Mouse (Mus musculus) liver, adult (tissue): ENCODE measurements around the gene Cisd3.
A peak's percentile ranks its signal among the peaks of the same experiment; 100 is the strongest.

Experiments
- GATA4 ChIP-seq: IDR thresholded peaks from 2 replicates; pipeline ENCODE4 v1.6.1; 2014; ENCODE audit warnings: mild to moderate bottlenecking, low read length; ENCODE audit not compliant: insufficient replicate concordance

Gene Cisd3

DNA sequence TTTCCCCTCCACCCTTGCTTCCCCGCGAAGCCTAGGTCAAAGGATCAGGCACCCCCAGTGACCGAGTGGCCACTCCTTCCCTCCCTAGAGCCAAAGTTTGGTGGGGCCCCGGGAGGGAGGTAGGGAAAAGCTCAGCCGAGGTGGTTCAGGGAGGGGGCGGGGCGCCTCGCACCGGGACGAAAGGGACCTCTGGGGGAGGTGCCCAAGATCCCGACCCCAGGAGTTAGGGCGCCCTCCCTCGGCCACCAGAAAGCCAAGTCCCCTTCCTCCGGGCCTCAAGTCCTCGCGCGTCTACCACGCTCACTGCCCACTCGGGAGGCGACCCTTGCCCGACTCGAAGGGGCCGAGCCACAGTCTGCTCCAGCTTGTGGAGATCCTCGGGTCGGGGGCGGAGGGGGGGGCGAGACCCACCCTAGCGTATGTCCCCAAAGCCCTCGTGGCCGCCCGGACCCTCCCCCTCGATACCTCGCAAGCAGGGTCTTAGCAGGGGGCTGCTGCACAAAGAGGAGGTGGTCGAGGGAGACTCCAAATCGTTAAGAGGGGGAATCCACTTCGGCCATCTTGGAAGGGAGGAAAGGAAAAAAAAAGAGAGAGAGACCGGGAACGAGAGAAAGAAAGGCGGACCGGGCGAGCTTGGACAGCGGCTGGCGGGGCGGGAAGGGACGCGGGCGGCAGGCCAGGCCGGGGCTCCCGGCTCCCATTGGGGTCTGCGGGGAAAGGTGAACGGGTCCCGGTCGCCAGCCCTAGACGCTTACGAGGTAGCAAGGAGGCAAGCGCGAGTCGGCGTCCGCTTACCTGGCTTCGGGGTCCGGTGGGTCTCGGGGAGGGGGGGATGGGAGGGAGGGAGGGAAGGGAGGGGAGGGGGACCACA lies 13.3 kb downstream of the Cisd3 start:
- TF ChIP-seq GATA4 = no peak

- no peak for TF ChIP-seq GATA4
Observed at GRCm38 (mm10) chr11:97699626-97700002, 14.0 kb downstream of the Cisd3 start.

DNA sequence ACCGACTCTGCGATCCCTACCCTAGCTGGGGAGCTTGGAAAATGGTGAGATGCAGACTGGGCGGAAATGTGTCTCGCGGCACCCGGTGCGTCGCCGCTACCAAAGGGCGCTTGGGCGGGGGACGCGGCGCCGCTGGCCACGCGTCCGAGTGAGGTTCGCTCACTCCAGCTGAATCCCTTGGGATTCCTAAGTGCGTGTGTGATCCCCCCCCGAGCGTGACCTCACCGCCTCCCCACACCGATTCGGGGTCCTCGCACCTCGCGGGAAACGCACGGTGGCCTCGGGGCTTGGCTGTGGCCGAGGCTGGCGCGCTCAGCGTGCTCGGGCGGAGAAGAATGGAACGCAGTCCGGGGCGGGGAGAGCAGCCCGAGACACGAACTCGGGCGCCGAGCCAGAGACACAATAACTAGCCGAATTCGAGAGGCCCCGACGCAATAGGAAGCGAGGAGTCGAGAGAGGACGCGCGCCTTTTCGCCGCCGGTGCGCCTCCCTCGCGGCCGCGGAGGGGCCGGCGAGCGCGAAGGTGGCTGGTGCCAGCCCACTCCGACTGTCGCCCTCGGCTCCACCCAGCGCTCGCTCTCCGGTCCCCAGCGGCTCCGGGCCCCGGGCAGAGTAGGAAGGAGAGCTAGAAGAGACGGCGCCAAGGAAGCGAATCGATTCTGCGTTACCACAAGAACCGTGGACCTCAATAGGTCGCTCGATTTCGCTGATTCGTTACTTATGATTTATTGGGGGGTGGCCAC lies 14.5 kb downstream of the Cisd3 start, which contains the start of gene Pcgf2:
TSS of gene Pcgf2 (minus strand) at position 495 of the 743 bp plus-strand sequence.
- TF ChIP-seq GATA4 = no peak

- no peak; the same call in 1 of the 2 replicates for TF ChIP-seq GATA4
Observed at GRCm38 (mm10) chr11:97700746-97701580, 15.3 kb downstream of the Cisd3 start.

DNA sequence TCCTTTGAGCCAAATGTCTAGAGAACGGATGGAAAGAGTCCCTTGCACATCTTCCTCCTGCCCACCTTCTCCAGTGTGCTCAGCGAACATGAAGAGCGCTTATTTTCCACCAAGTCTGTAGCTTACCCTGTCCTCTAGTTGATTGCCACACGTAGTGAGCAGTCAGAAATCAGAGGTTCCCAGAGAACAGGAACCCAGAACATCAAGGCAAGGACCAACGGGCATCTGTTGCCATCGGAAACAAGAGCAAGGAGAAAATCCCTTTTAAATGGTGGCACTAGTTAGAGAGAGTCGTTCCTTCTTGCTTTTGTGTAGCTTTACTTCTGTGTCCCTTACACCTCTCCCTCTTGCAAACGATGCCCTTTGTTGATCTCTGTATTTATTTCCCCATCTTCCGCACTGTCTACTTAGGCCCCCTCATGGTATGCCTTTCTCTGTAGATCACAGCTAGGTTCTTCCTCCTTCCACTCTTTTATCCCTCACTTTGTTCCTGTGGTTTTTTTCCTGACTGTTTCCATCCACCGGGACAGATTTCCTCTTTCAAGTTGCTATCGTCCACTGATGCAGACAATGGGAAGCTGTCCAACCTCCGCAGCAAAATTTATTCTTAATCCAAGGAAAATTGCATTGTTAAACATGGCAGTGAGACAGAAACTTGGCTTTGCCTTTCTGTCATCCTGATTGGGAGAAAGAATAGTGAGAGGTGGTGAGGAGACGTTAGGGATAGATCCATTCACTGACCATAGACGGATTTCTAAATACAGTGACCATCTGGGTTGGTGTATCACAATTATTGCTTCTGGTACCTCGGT lies 16.2 kb downstream of the Cisd3 start:
- no peak for TF ChIP-seq GATA4

- TF ChIP-seq GATA4 = no peak
Observed at GRCm38 (mm10) chr11:97702393-97702745, 16.7 kb downstream of the Cisd3 start.

GRCm38 (mm10) chr11:97703039-97703826 lies 17.6 kb downstream of the Cisd3 start, which contains the start of gene Psmb3:
Gene Psmb3 (plus strand): TSS chr11:97703399.
- TF ChIP-seq GATA4 = peak; percentile 22; the same call in 1 of the 2 replicates

- no peak for TF ChIP-seq GATA4
Observed at GRCm38 (mm10) chr11:97711200-97711900, 25.7 kb downstream of the Cisd3 start.

GRCm38 (mm10) chr11:97712286-97712685 lies 26.7 kb downstream of the Cisd3 start:
- no peak for TF ChIP-seq GATA4

- TF ChIP-seq GATA4 = no peak
Observed at GRCm38 (mm10) chr11:97713896-97714295, 28.3 kb downstream of the Cisd3 start.

DNA sequence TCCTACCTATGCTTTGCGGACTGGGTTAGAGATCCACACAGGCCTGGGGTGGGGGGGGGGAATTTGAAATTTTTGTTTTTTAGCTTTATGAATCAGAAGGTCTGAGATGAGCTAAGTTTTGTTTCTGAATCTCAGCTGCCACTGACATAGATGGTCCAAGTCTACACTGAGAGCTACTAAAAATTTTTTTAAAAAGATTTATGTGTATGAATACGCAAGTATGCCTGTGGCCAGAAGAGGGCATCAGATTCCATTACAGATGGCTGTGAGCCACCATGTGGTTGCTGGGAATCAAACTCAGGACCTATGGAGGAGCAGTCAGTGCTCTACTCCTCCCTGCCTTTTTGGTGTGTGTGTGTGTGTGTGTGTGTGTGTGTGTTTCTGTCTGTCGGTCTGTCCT lies 28.7 kb downstream of the Cisd3 start:
- TF ChIP-seq GATA4 = no peak

- peak; percentile 28; the same call in 1 of the 2 replicates for TF ChIP-seq GATA4
Observed at GRCm38 (mm10) chr11:97714784-97715760, 29.4 kb downstream of the Cisd3 start.
